Mouse (Mus musculus): Measurements from ENCODE around the gene Gpr132.
"Not testable (repeated sequence)": the region's sequence is repeated elsewhere in the genome, so short reads cannot be mapped to it uniquely, and the experiment has no call there.

Gene Gpr132

GRCm38 (mm10) chr12:112820401-112820999, 47.5 kb downstream of the Gpr132 start:
- no peak for DNase-seq (ENCODE audit: low read depth)

GRCm38 (mm10) chr12:112819057-112819662, 48.9 kb downstream of the Gpr132 start:
- no peak for DNase-seq (ENCODE audit: low read depth)

- DNase-seq (ENCODE audit: low read depth): not testable (repeated sequence)
Measured at GRCm38 (mm10) chr12:112816866-112817265, 51.2 kb downstream of the Gpr132 start.

- no peak for DNase-seq (ENCODE audit: low read depth)
Measured at GRCm38 (mm10) chr12:112816294-112816693, 51.7 kb downstream of the Gpr132 start.

GRCm38 (mm10) chr12:112814682-112815470, 53.2 kb downstream of the Gpr132 start:
- DNase-seq (ENCODE audit: low read depth): no peak

GRCm38 (mm10) chr12:112813370-112813769, 54.7 kb downstream of the Gpr132 start:
- no peak for DNase-seq (ENCODE audit: low read depth)

GRCm38 (mm10) chr12:112810092-112810885, 57.7 kb downstream of the Gpr132 start:
- no peak for DNase-seq (ENCODE audit: low read depth)

GRCm38 (mm10) chr12:112809641-112810040, 58.4 kb downstream of the Gpr132 start:
- no peak for DNase-seq (ENCODE audit: low read depth)

GRCm38 (mm10) chr12:112808587-112809364, 59.3 kb downstream of the Gpr132 start, which contains the start of gene Clba1:
TSS of gene Clba1 (plus strand) at chr12:112808937.
- DNase-seq (ENCODE audit: low read depth): peak; percentile 91

- DNase-seq (ENCODE audit: low read depth): no peak
Measured at GRCm38 (mm10) chr12:112808212-112808586, 59.8 kb downstream of the Gpr132 start.

GRCm38 (mm10) chr12:112807796-112808195, 60.2 kb downstream of the Gpr132 start:
- no peak for DNase-seq (ENCODE audit: low read depth)

GRCm38 (mm10) chr12:112806044-112806443, 62.0 kb downstream of the Gpr132 start:
- no peak for DNase-seq (ENCODE audit: low read depth)

GRCm38 (mm10) chr12:112804046-112804445, 64.0 kb downstream of the Gpr132 start:
- DNase-seq (ENCODE audit: low read depth): no peak

GRCm38 (mm10) chr12:112802917-112803316, 65.1 kb downstream of the Gpr132 start:
- DNase-seq (ENCODE audit: low read depth): no peak

GRCm38 (mm10) chr12:112801864-112802846, 65.9 kb downstream of the Gpr132 start, which contains the start of gene Ahnak2:
TSS of gene Ahnak2 (minus strand) at chr12:112802657.
- DNase-seq (ENCODE audit: low read depth): no peak
